Mouse (Mus musculus) fibroblast of lung, adult 2 months (primary cell): ENCODE measurements around the gene Caly.

ENCODE experiments used
- DNase-seq: peaks from one replicate; pipeline ENCODE4 v3.0.0-alpha.2; 2011; ENCODE audit warnings: low read depth

Caly gene

GRCm38 (mm10) chr7:140036281-140037170 is 45.8 kb downstream of the Caly start, which contains the start of the genes Zfp511 and Tubgcp2:
Zfp511 (plus strand) TSS chr7:140036391.
Tubgcp2 (minus strand) TSS chr7:140036669.
- DNase-seq: peak; percentile 81

GRCm38 (mm10) chr7:140035456-140035855 is 46.9 kb downstream of the Caly start:
- no peak for DNase-seq

- no peak for DNase-seq
Observed at GRCm38 (mm10) chr7:140033386-140033785, 49.0 kb downstream of the Caly start.

- DNase-seq: no peak
Observed at GRCm38 (mm10) chr7:140032366-140032765, 50.0 kb downstream of the Caly start.

GRCm38 (mm10) chr7:140031771-140032170 is 50.6 kb downstream of the Caly start:
- DNase-seq: no peak
